Mouse (Mus musculus) left cerebral cortex, postnatal 10 days (tissue): Measurements from ENCODE around the gene Tyk2. TPM values are rescaled to one million over a fixed set of nuclear protein-coding genes. Genes with fewer than 3 reads are reported as not detected.
A peak's percentile ranks its signal among the peaks of the same experiment; 100 is the strongest.

Source experiments
- DNase-seq, 2 experiments: peaks; one replicate each; pipeline ENCODE4 v3.0.0; 2021 to 2022; ENCODE audit warnings: low spot score in 2 of 2, mixed read lengths in 1 of 2; ENCODE audit errors: extremely low spot score in 1 of 2
- intact Hi-C: fragments of 180-260 bp; cut with DNase I; formaldehyde crosslinking; loops from one replicate; pipeline ENCODE4 v1.15.1; 2025
- total RNA-seq, 2 experiments: library from RNA; stranded (reverse); gene quantifications; 2 replicates each; pipeline ENCODE4 v1.2.3; 2021

Tyk2 gene
- total RNA-seq, 2 experiments from 2014 or later = 11.2 to 13.2 TPM

DNA sequence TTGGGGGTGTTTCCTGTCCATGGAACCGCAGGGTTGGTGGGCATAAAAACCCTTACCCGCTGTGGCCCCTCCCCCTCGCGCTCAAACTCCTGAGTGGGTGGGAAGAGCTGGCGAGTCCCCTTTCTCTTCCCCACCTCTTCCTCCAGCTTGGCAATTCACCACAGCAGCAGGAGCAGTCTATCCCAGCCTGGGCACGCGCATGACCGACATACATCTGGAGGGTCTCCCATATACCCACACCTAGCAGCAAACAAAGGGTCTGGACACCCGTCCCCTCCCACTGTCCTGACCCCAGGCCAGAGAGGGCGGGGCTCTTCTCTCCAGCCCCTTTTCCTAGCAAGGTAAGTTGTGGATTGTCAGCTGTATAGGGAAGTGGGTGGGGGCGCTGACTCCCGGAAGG, 22.3 kb upstream of the Tyk2 start:
- intact Hi-C loops = no loop called here
- DNase-seq = peak in 1 of 2 experiments; percentile 38

DNA sequence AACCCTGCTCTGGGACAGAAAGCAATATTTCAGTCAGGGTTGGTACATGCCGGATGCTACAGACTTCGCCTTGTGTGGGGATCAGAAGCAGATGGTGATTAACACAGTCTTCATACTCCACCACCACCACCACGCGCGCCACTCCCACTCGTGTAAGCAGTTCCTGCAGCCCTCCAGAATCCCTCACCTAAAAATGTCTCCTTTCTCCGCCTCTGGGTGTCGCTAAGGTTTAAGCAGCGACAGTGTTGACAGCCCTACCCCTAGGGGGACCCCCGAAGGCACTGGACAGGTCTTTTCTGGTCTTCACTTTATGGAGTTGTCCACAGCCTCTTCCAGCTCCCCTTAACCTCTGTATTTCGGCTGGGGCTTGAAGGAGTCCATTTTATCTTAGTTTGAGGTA, 21.7 kb upstream of the Tyk2 start:
- intact Hi-C loops = no loop called here
- peak; percentile 63 to 80 for DNase-seq

DNA sequence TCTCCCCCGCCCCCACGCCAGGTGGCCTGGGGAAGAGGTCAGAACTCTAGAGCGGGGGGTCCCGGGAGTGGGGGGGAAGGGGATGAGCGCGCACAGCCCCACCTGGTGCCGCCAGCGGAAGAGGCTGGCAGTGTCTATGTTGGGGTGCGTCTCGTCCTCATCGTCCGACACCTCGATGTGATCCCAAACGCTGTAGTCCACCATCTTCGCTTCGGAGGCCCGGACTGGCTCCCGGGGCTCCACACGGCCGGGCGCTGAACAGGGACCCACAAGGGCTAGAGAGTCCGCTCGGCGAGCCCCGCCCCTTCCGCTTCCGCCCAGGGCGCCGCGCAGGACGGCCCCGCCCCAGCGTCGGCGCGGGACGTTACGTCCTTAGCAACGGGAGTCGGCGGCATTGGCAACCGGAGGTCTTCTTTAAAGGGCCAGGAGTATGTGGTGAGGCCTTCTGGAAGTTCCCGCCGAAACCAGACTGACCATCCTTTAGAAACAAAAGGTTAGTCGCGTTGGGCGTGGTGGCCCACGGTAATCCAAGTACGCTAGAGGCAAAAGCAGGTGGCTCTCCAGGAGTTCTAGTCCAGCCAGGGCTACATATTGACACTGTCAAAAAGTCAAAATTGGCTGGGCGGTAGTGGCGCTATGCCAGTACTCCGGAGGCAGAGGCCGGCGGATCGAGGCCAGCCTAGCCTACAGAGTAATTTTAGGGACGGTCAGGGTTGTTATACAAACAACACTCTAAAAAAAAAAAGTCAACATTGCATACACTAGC, 18.8 kb upstream of the Tyk2 start, which contains the start of gene Cdc37:
TSS of gene Cdc37 (minus strand) at position 329 of the 766 bp plus-strand sequence.
- intact Hi-C loops = no loop called here

GRCm38 (mm10) chr9:21149077-21149653, 18.1 kb upstream of the Tyk2 start:
- intact Hi-C loops = no loop called here
- DNase-seq = no peak

More for the DNA sequence above, 18.8 kb upstream of the Tyk2 start, which contains the start of gene Cdc37:
- peak; percentile 89 to 96 for DNase-seq

DNA sequence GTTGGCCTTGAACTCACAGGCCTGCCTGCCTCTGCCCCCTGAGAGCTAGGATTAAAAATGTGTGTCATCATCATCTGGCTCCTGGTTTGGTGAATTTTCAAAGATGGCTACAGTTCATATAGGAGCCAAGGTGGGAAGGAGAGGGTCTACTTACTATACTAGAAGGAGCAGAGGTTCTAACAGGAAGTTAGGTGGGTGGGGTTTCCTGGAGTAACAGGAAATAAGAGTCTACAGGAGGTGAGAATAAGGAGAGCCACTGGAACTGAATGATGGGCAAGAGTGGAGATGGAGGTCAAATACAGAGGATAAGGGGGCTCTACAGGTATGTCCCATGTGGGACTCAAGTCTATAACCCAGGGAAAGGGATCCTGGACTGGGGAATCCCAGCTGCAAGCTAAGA, 17.4 kb upstream of the Tyk2 start:
- intact Hi-C loops = no loop called here
- DNase-seq = no peak

GRCm38 (mm10) chr9:21146722-21147121, 15.7 kb upstream of the Tyk2 start:
- DNase-seq = peak in 1 of 2 experiments; percentile 61
- intact Hi-C loops = no loop called here

GRCm38 (mm10) chr9:21145431-21145830, 14.4 kb upstream of the Tyk2 start:
- intact Hi-C loops = no loop called here
- no peak for DNase-seq

GRCm38 (mm10) chr9:21144361-21144760, 13.3 kb upstream of the Tyk2 start:
- intact Hi-C loops = no loop called here
- DNase-seq = no peak

DNA sequence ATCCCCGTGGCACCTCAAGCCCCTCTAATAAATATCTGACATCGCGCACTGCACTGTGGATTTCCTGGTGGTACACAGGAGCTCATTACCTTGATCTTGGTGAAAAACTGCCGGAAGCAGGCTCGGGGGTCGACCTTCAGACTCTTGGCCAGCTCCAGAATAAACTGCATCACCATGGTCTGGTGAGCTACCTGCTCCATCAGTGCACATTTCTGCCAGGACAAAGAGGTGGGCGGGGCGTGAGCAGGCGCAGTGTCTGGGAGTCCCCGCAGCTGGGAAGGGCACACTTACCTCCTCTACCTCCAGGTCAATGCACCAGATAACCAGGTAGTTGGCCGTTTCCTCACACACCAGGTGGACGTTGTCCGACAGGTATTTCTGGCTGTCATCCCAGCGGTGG, 10.9 kb upstream of the Tyk2 start:
- DNase-seq = no peak
- intact Hi-C loops = no loop called here

DNA sequence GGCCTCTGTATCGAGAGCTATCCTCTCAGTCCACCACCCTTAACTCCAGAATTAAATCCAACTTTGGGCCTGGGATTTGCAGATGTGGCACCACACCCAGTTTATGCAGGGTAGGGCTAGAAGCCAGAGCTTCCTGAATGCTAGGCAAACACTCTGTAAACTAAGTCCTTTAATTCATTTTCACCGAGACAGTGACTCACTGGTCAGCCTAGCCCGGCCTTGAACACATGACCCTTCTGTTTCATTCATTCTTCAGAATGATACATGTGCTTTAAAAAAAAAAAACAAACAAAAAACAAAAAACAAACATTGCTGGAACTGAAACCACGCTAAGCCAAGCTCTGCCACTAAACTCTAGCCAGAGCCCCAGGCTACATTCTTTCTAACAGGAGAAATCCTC, 7.3 kb upstream of the Tyk2 start:
- intact Hi-C loops = no loop called here
- DNase-seq = no peak

GRCm38 (mm10) chr9:21137229-21137628, 6.2 kb upstream of the Tyk2 start:
- intact Hi-C loops = no loop called here

GRCm38 (mm10) chr9:21136401-21136800, 5.4 kb upstream of the Tyk2 start:
- DNase-seq = no peak
- intact Hi-C loops = no loop called here

More at GRCm38 (mm10) chr9:21137229-21137628, 6.2 kb upstream of the Tyk2 start:
- DNase-seq = peak in 1 of 2 experiments; percentile 65

DNA sequence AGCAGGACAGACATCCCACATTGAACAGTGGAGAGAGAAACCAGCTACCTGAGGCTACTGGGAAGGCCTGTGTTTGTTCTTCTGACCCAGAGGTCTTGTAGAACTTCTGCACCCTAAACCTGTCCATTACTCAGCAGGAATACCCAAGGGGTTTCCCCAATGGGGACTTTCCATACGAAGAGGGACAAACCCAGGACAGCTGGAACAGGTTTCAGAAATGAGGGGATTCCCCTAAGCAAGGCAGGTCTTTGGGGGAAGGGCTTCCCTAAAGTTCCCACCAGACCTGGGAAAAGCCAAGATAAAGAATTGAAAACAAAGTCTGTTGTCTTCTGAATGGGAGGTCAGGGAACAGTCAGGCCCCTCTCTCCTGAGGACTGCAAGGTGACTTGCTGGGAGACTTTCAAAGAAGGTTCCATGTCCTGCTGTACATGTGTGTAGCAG, 4.9 kb upstream of the Tyk2 start:
- intact Hi-C loops = no loop called here

DNA sequence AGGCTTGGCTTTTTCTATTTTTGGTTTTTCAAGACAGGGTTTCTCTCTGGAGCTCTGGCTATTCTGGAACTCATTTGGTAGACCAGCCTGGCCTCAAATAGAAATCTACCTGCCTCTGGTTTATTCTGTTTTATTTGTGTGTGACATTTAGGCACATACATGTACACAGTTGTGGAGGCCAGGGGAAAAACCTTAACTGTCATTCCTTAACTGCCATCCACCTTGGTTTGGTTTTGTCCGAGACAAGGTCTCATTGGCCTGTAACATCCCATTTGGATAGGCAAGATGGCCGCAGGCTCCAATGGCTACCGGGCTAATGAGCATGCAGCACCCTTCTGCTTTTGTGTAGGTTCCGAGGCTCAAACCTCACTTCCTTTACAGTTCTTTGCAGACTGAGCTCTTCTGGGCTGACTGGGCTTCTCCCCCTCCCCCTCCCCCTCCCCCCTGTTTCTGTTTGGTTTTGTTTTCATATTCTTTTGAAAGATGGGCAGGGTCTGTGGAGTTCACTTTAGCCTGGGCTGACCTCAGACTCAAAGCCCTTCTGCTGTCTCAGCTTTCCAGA, 4.4 kb upstream of the Tyk2 start:
- no peak for DNase-seq
- intact Hi-C loops = no loop called here

More for the DNA sequence above, 4.9 kb upstream of the Tyk2 start:
- DNase-seq = no peak

DNA sequence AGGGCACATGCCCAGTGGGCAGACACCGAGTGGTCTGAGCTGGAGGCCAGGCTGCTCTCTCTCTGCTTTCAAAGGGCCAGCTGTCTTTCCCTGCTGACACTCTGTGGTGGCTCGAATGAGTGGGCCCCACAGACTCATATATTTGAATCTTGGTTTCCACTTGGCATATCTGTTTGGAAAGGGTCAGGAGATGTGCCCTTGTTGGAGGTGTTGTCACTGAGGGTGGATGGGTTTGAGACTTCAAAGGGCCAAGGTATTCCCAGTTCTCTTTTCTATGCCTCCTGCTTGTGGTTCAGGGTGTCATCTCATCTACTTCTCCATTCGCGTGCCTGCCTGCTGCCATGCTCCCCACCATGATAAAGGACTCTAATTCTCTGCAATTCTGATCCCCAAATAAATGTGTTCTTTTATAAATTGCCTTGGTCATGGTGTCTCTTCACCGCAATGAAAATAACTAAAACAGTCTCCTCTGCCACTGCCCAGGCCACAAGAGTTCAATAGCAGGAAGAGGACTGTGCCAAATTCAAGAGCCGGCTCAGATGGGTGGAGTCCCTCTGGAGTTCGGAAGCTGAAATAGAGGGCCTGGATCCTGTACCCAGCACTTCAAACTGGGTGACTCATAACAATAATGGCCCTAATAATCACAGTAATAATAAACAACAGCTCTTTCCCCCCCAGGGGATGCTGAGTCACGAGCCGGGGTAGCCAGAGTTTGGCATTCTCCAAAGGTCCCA, 3.7 kb upstream of the Tyk2 start:
- DNase-seq = peak in 1 of 2 experiments; percentile 45
- intact Hi-C loops = loop anchor here (5.0 kb wide), 3 partner anchors 42 to 232 kb away; partner anchors contain the start of genes Gm38431, Icam5 and Raver1

DNA sequence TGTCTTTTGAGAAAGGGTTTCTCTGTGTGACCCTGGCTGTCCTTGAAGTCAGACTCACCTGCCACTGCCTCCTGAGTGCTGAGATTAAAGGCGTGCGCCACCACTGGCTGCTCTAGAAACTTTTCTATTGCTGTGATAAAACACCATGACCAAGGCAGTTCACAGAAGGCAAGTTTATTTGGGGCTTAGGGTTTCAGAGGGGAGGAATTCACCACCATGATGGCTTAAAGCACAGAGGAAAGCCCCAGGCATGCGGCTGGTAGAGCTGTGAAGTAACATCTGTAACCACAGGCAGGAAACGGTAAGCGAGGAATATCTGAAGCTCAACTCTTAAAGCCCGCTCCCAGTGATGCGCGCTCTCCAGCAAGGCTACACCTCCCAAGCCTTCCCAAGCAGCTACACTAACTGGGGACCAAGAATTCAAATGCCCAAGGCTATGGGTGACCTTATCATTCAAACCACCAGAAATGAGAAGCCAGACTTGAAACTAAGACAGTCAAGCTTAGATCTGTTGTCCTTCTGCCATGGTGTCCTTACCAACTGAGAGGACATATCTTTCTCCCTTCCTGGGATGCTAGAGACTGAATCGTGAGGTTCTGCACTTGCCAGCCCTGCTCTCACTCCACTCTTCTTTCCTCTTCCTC, 2.1 kb upstream of the Tyk2 start:
- intact Hi-C loops = loop anchor here (5.0 kb wide), 3 partner anchors 41 to 231 kb away; partner anchors contain the start of genes Gm38431, Icam5 and Raver1
- no peak for DNase-seq

DNA sequence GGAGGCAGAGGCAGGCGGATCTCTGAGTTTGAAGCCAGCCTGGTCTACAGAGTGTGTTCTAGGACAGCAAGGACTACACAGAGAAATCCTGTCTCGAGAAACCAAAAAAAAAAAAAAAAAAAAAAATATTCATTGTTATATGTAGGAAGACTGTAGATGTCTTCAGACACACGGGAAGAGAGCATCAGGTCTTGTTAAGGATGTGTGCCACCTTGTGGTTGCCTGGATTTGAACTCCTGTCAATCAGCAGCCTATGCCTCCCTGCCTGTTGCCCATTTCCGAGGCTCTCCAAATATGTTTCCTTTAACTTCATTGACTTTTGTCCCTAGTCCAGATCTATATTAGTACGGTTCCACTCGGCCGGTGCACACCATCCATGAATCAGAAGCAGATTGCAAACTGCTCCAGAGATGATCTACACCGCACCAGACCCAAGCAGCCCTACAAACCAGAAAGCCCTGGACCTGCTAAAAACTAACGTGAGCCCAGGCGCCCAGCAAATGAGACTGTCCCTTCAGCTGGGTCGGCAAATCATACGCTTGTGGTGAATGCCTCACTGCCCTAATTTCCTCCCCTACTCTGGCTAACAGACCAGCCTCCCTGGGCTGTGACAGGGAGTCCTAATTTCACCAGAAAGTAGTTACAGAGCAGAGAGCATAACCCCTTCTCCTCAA, 1.2 kb upstream of the Tyk2 start:
- intact Hi-C loops = loop anchor here (5.0 kb wide), 3 partner anchors 40 to 230 kb away; partner anchors contain the start of genes Gm38431, Icam5 and Raver1
- DNase-seq = peak in 1 of 2 experiments; percentile 47

DNA sequence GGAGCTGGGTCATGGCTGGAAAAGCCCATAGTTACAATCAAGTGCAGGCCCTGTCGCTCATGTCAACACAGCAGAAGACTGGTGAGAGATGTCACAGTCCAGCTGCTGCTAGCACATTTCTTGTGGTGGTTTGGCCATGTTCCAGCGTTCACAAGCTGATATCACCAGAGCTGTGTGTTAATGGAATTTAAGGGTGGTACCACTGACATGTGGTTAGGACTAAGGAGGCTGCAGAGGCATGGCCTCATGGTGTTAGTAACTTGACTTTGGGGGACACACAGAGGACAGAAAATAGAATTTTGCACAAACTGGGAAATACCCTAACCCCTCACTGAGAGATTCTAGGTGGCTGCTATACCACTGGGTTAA, 4.8 kb downstream of the Tyk2 start:
- no peak for DNase-seq
- intact Hi-C loops = no loop called here
